Mouse (Mus musculus) midbrain, postnatal 0 days (tissue): ENCODE results near the gene Capns1. TPM values are rescaled to one million over a fixed set of nuclear protein-coding genes. Genes with fewer than 3 reads are reported as not detected.
A peak's percentile ranks its signal among the peaks of the same experiment; 100 is the strongest.

Experiments used
- ATAC-seq: fragments of 200-750 bp; cut with Nextera tagmentation; 2 replicates; pipeline ENCODE4 v1.8.0; 2017; ENCODE audit warnings: moderate number of reproducible peaks, mild to moderate bottlenecking, moderate TSS enrichment, moderate library complexity; ENCODE audit not compliant: low FRiP score
- DNase-seq: peaks from one replicate; pipeline ENCODE4 v3.0.0-alpha.2; 2015; ENCODE audit warnings: low spot score
- H3K27ac ChIP-seq: fragments of 300-500 bp; sonication (generic); 2 replicates; pipeline ENCODE4 v1.5.1; 2014; ENCODE audit warnings: low read depth, mild to moderate bottlenecking, low read length, mixed read lengths
- H3K27me3 ChIP-seq: fragments of 300-500 bp; sonication (generic); 2 replicates; pipeline ENCODE4 v1.6.1; 2014; ENCODE audit warnings: low read length, control low read depth, mixed read lengths; ENCODE audit not compliant: insufficient read depth
- H3K36me3 ChIP-seq: fragments of 300-500 bp; sonication (generic); 2 replicates; pipeline ENCODE4 v1.6.1; 2014; ENCODE audit warnings: low read length, control low read depth, mixed read lengths; ENCODE audit not compliant: insufficient read depth
- H3K4me1 ChIP-seq: fragments of 300-500 bp; sonication (generic); 2 replicates; pipeline ENCODE4 v1.6.1; 2014; ENCODE audit warnings: mild to moderate bottlenecking, control low read depth, antibody characterized with exemption, low read length, mixed read lengths; ENCODE audit not compliant: insufficient read depth
- H3K4me2 ChIP-seq: fragments of 300-500 bp; sonication (generic); 2 replicates; pipeline ENCODE4 v1.6.1; 2014; ENCODE audit warnings: low read depth, mild to moderate bottlenecking, low read length, mixed read lengths; ENCODE audit not compliant: poor library complexity, severe bottlenecking
- H3K4me3 ChIP-seq: fragments of 300-500 bp; sonication (generic); 2 replicates; pipeline ENCODE4 v1.5.1; 2014; ENCODE audit warnings: low read depth, mild to moderate bottlenecking, low read length, moderate library complexity
- H3K9ac ChIP-seq: fragments of 300-500 bp; sonication (generic); replicated peaks from 2 replicates; pipeline ENCODE4 v1.6.1; 2014; ENCODE audit warnings: mild to moderate bottlenecking, low read length, moderate library complexity, mixed read lengths; ENCODE audit not compliant: poor library complexity, severe bottlenecking
- H3K9me3 ChIP-seq: fragments of 300-500 bp; sonication (generic); 2 replicates; pipeline ENCODE4 v1.6.1; 2016; ENCODE audit warnings: low read length, control low read depth
- CTCF ChIP-seq: IDR thresholded peaks from 2 replicates; pipeline ENCODE4 v1.5.1; 2016; ENCODE audit warnings: antibody characterized with exemption, mild to moderate bottlenecking
- WGBS: fragments of 180-500 bp; shearing (Covaris S2); extraction: QIAGEN DNeasy Blood & Tissue Kit; methylation state at CpG from one replicate; pipeline ENCODE4 v1.1.7; 2014; 5-methylcytosine and 5-hydroxymethylcytosine counted together
- polyA plus RNA-seq: library from polyadenylated mRNA; unstranded; fragments of >200 nt; fragmentation: Nextera tagmentation; extraction: Ambion mirVana; gene quantifications from 2 replicates; pipeline ENCODE4 v1.2.1, GENCODE M21; 2015
- total RNA-seq: library from RNA; depleted of rRNA; stranded (reverse); fragments of >200 nt; gene quantifications from 2 replicates; pipeline ENCODE4 v1.2.3, GENCODE M21; 2014

Gene Capns1
- total and polyA plus RNA-seq, 2 experiments from 2014 or later, result 58.0 to 272 TPM

- no peak overlapping the region for H3K9ac ChIP-seq
- ATAC-seq (no peak), DNase-seq (no peak)
- H3K4me3 ChIP-seq, result no peak overlapping the region
- H3K4me2 ChIP-seq, result no peak overlapping the region
- no peak for TF ChIP-seq CTCF
- H3K4me1 ChIP-seq, result peaks cover 4% of the 10 kb centered on the region; the same call in 1 of the 2 replicates
- no peaks in the 10 kb centered on the region for H3K27me3 ChIP-seq
- peaks cover 10% of the 10 kb centered on the region; the same call in 1 of the 2 replicates for H3K9me3 ChIP-seq
- H3K27ac ChIP-seq, result no peak overlapping the region
- peaks cover 31% of the 10 kb centered on the region for H3K36me3 ChIP-seq
- 98% methylated on average over 2 of the region's 2 CpGs for WGBS
Measured at GRCm38 (mm10) chr7:30164745-30165144, 33.9 kb downstream of the Capns1 start.

GRCm38 (mm10) chr7:30163113-30163512 lies 35.5 kb downstream of the Capns1 start:
- Histone ChIP-seq H3K36me3 (peaks cover 48% of the 10 kb centered on the region), H3K9me3 (peaks cover 11% of the 10 kb centered on the region; the same call in 1 of the 2 replicates)
- no peak for ATAC-seq

GRCm38 (mm10) chr7:30155507-30155906 lies 43.1 kb downstream of the Capns1 start:
- Histone ChIP-seq H3K27ac (no peak overlapping the region), H3K4me1 (no peaks in the 10 kb centered on the region), H3K4me2 (no peak overlapping the region), H3K4me3 (no peak overlapping the region), H3K36me3 (peaks cover 42% of the 10 kb centered on the region), H3K9me3 (peaks cover 35% of the 10 kb centered on the region), H3K27me3 (no peaks in the 10 kb centered on the region), H3K9ac (no peak overlapping the region)
- ATAC-seq (no peak), DNase-seq (no peak)
- WGBS, result 99% methylated on average over 3 of the region's 3 CpGs
- no peak for TF ChIP-seq CTCF

More at GRCm38 (mm10) chr7:30163113-30163512, 35.5 kb downstream of the Capns1 start:
- Histone ChIP-seq H3K4me1 (peaks cover 3% of the 10 kb centered on the region; the same call in 1 of the 2 replicates), H3K4me3 (no peak overlapping the region), H3K4me2 (no peak overlapping the region), H3K27ac (no peak overlapping the region), H3K27me3 (no peaks in the 10 kb centered on the region), H3K9ac (no peak overlapping the region)
- no peak for DNase-seq
- no peak for TF ChIP-seq CTCF
- over 99% methylated on average over 5 of the region's 5 CpGs for WGBS

GRCm38 (mm10) chr7:30154040-30154439 lies 44.6 kb downstream of the Capns1 start:
- ATAC-seq (no peak), DNase-seq (no peak)
- TF ChIP-seq CTCF, result no peak
- no peak overlapping the region for H3K9ac ChIP-seq
- H3K27ac ChIP-seq, result no peak overlapping the region
- no peak overlapping the region for H3K4me2 ChIP-seq
- H3K4me3 ChIP-seq, result no peak overlapping the region
- H3K27me3 ChIP-seq, result no peaks in the 10 kb centered on the region
- WGBS, result 97% methylated on average over 1 of the region's 1 CpGs
- H3K4me1 ChIP-seq, result no peaks in the 10 kb centered on the region
- H3K9me3 ChIP-seq, result peaks cover 37% of the 10 kb centered on the region
- peaks cover 31% of the 10 kb centered on the region for H3K36me3 ChIP-seq

GRCm38 (mm10) chr7:30147011-30147410 lies 51.6 kb downstream of the Capns1 start:
- peaks cover 1% of the 10 kb centered on the region; the same call in 1 of the 2 replicates for H3K36me3 ChIP-seq
- no peak overlapping the region for H3K4me3 ChIP-seq
- no peak for TF ChIP-seq CTCF
- no peak overlapping the region for H3K27ac ChIP-seq
- peaks cover 17% of the 10 kb centered on the region for H3K9me3 ChIP-seq
- no peak overlapping the region for H3K4me2 ChIP-seq
- H3K4me1 ChIP-seq, result no peaks in the 10 kb centered on the region
- WGBS, result 94% methylated on average over 5 of the region's 5 CpGs
- no peaks in the 10 kb centered on the region for H3K27me3 ChIP-seq
- no peak for ATAC-seq
- DNase-seq, result no peak
- H3K9ac ChIP-seq, result no peak overlapping the region

- WGBS, result 3% methylated on average over 35 of the region's 35 CpGs
- H3K36me3 ChIP-seq, result 0 out of 2 replicates have a peak, but pooled peaks cover 2% of the 10 kb centered on the region
- DNase-seq (peak; percentile 93), ATAC-seq (peak; percentile 92)
- H3K9me3 ChIP-seq, result 0 out of 2 replicates have a peak, but pooled peaks cover 4% of the 10 kb centered on the region
- no peaks in the 10 kb centered on the region for H3K4me1 ChIP-seq
- H3K9ac ChIP-seq, result peak overlapping the region; percentile 66
- peak overlapping the region; percentile 71 for H3K4me2 ChIP-seq
- no peaks in the 10 kb centered on the region for H3K27me3 ChIP-seq
- H3K27ac ChIP-seq, result peak overlapping the region; percentile 70
- TF ChIP-seq CTCF, result peak; percentile 23; the same call in 1 of the 2 replicates
- H3K4me3 ChIP-seq, result peak overlapping the region; percentile 58
Measured at GRCm38 (mm10) chr7:30143555-30144209, 54.9 kb downstream of the Capns1 start.
